Mouse (Mus musculus) neural tube, embryonic 11.5 days (tissue): ENCODE results near the gene Chgb. TPM values are rescaled to one million over a fixed set of nuclear protein-coding genes. Genes with fewer than 3 reads are reported as not detected.
A peak's percentile ranks its signal among the peaks of the same experiment; 100 is the strongest.

Experiments used
- ATAC-seq: fragments of 200-750 bp; cut with Nextera tagmentation; 2 replicates; pipeline ENCODE4 v1.8.0; 2017; ENCODE audit warnings: moderate number of reproducible peaks, mild to moderate bottlenecking, moderate TSS enrichment, moderate library complexity; ENCODE audit not compliant: insufficient read depth, low FRiP score, low TSS enrichment
- DNase-seq: peaks from one replicate; pipeline ENCODE4 v3.0.0-alpha.2; 2015; ENCODE audit warnings: low spot score
- H3K27ac ChIP-seq: fragments of 300-500 bp; sonication (generic); 2 replicates; pipeline ENCODE4 v1.5.1; 2014; ENCODE audit warnings: low read depth, mild to moderate bottlenecking, low read length
- H3K27me3 ChIP-seq: fragments of 300-500 bp; sonication (generic); 2 replicates; pipeline ENCODE4 v1.6.1; 2014; ENCODE audit warnings: mild to moderate bottlenecking, low read length, mixed read lengths; ENCODE audit not compliant: control insufficient read depth, insufficient read depth
- H3K36me3 ChIP-seq: fragments of 300-500 bp; sonication (generic); 2 replicates; pipeline ENCODE4 v1.6.1; 2014; ENCODE audit warnings: mild to moderate bottlenecking, low read length, moderate library complexity, mixed read lengths; ENCODE audit not compliant: control insufficient read depth, insufficient read depth
- H3K4me1 ChIP-seq: fragments of 300-500 bp; sonication (generic); 2 replicates; pipeline ENCODE4 v1.6.1; 2014; ENCODE audit warnings: low read length, mixed read lengths; ENCODE audit not compliant: control insufficient read depth, insufficient read depth
- H3K4me2 ChIP-seq: fragments of 300-500 bp; sonication (generic); 2 replicates; pipeline ENCODE4 v1.6.1; 2014; ENCODE audit warnings: low read depth, mild to moderate bottlenecking, moderate library complexity
- H3K4me3 ChIP-seq: fragments of 300-500 bp; sonication (generic); 2 replicates; pipeline ENCODE4 v1.5.1; 2014; ENCODE audit warnings: low read depth, low read length
- H3K9ac ChIP-seq: fragments of 300-500 bp; sonication (generic); 2 replicates; pipeline ENCODE4 v1.6.1; 2014; ENCODE audit warnings: mild to moderate bottlenecking, low read length
- H3K9me3 ChIP-seq: fragments of 300-500 bp; sonication (generic); 2 replicates; pipeline ENCODE4 v1.6.1; 2016; ENCODE audit warnings: low read length; ENCODE audit not compliant: control insufficient read depth
- WGBS: fragments of 180-500 bp; shearing (Covaris S2); extraction: QIAGEN DNeasy Blood & Tissue Kit; methylation state at CpG from one replicate; pipeline ENCODE4 v1.1.7; 2014; 5-methylcytosine and 5-hydroxymethylcytosine counted together
- polyA plus RNA-seq: library from polyadenylated mRNA; unstranded; fragments of >200 nt; fragmentation: Nextera tagmentation; extraction: Ambion mirVana; gene quantifications from 2 replicates; pipeline ENCODE4 v1.2.1, GENCODE M21; 2014

The Chgb gene
- polyA plus RNA-seq, 1 experiment from 2014 or later, result 15.9 TPM

- Histone ChIP-seq H3K4me3 (no peak overlapping the region), H3K4me1 (no peaks in the 10 kb centered on the region), H3K4me2 (no peak overlapping the region), H3K36me3 (no peaks in the 10 kb centered on the region), H3K27ac (no peak overlapping the region), H3K9ac (no peak overlapping the region), H3K9me3 (no peaks in the 10 kb centered on the region), H3K27me3 (no peaks in the 10 kb centered on the region)
- DNase-seq (no peak), ATAC-seq (no peak)
- 77% methylated on average over 15 of the region's 15 CpGs for WGBS
Measured at GRCm38 (mm10) chr2:132751141-132752066, 29.7 kb upstream of the Chgb start.

GRCm38 (mm10) chr2:132752398-132752797, 28.7 kb upstream of the Chgb start:
- ATAC-seq, result no peak
- H3K4me1 ChIP-seq, result no peaks in the 10 kb centered on the region
- no peaks in the 10 kb centered on the region for H3K9me3 ChIP-seq
- H3K4me3 ChIP-seq, result no peak overlapping the region
- H3K9ac ChIP-seq, result no peak overlapping the region
- H3K36me3 ChIP-seq, result no peaks in the 10 kb centered on the region
- H3K4me2 ChIP-seq, result no peak overlapping the region
- 84% methylated on average over 2 of the region's 2 CpGs for WGBS
- DNase-seq, result no peak
- H3K27me3 ChIP-seq, result no peaks in the 10 kb centered on the region
- no peak overlapping the region for H3K27ac ChIP-seq

GRCm38 (mm10) chr2:132753137-132753536, 27.9 kb upstream of the Chgb start:
- DNase-seq (no peak), ATAC-seq (no peak)
- H3K27ac ChIP-seq, result no peak overlapping the region
- no peaks in the 10 kb centered on the region for H3K36me3 ChIP-seq
- H3K27me3 ChIP-seq, result no peaks in the 10 kb centered on the region
- H3K4me3 ChIP-seq, result no peak overlapping the region
- no peak overlapping the region for H3K9ac ChIP-seq
- H3K4me1 ChIP-seq, result no peaks in the 10 kb centered on the region
- no peak overlapping the region for H3K4me2 ChIP-seq
- H3K9me3 ChIP-seq, result no peaks in the 10 kb centered on the region
- 81% methylated on average over 3 of the region's 3 CpGs for WGBS

GRCm38 (mm10) chr2:132757911-132758310, 23.2 kb upstream of the Chgb start:
- H3K27me3 ChIP-seq, result no peaks in the 10 kb centered on the region
- H3K4me2 ChIP-seq, result no peak overlapping the region
- no peak overlapping the region for H3K4me3 ChIP-seq
- H3K36me3 ChIP-seq, result no peaks in the 10 kb centered on the region
- no peak overlapping the region for H3K27ac ChIP-seq
- ATAC-seq (no peak), DNase-seq (no peak)
- WGBS, result 75% methylated on average over 5 of the region's 5 CpGs
- no peaks in the 10 kb centered on the region for H3K4me1 ChIP-seq
- no peaks in the 10 kb centered on the region for H3K9me3 ChIP-seq
- no peak overlapping the region for H3K9ac ChIP-seq

- ATAC-seq (no peak), DNase-seq (no peak)
- WGBS, result 76% methylated on average over 1 of the region's 1 CpGs
- Histone ChIP-seq H3K9me3 (no peaks in the 10 kb centered on the region), H3K27me3 (no peaks in the 10 kb centered on the region), H3K27ac (no peak overlapping the region), H3K4me2 (no peak overlapping the region), H3K4me3 (no peak overlapping the region), H3K9ac (no peak overlapping the region), H3K36me3 (no peaks in the 10 kb centered on the region), H3K4me1 (no peaks in the 10 kb centered on the region)
Measured at GRCm38 (mm10) chr2:132770822-132771221, 10.3 kb upstream of the Chgb start.

GRCm38 (mm10) chr2:132781439-132782068, 476 bp downstream of the Chgb start:
- H3K27ac ChIP-seq, result peak overlapping the region; percentile 67
- no peaks in the 10 kb centered on the region for H3K36me3 ChIP-seq
- no peaks in the 10 kb centered on the region for H3K4me1 ChIP-seq
- peak overlapping the region; percentile 29 for H3K4me3 ChIP-seq
- peak; percentile 93 for DNase-seq
- H3K4me2 ChIP-seq, result peak overlapping the region; percentile 70
- no peaks in the 10 kb centered on the region for H3K9me3 ChIP-seq
- WGBS, result under 1% methylated on average over 37 of the region's 41 CpGs
- H3K27me3 ChIP-seq, result no peaks in the 10 kb centered on the region
- ATAC-seq, result peak; percentile 99
- H3K9ac ChIP-seq, result peak overlapping the region; percentile 41

- no peaks in the 10 kb centered on the region for H3K36me3 ChIP-seq
- H3K9ac ChIP-seq, result no peak overlapping the region
- H3K27me3 ChIP-seq, result no peaks in the 10 kb centered on the region
- ATAC-seq (no peak), DNase-seq (no peak)
- 79% methylated on average over 6 of the region's 6 CpGs for WGBS
- H3K4me3 ChIP-seq, result no peak overlapping the region
- no peaks in the 10 kb centered on the region for H3K4me1 ChIP-seq
- no peaks in the 10 kb centered on the region for H3K9me3 ChIP-seq
- no peak overlapping the region for H3K4me2 ChIP-seq
- H3K27ac ChIP-seq, result no peak overlapping the region
Measured at GRCm38 (mm10) chr2:132784039-132784438, 3.0 kb downstream of the Chgb start.

- ATAC-seq (no peak), DNase-seq (no peak)
- Histone ChIP-seq H3K36me3 (no peaks in the 10 kb centered on the region), H3K27me3 (no peaks in the 10 kb centered on the region), H3K9me3 (no peaks in the 10 kb centered on the region), H3K4me2 (no peak overlapping the region), H3K4me1 (no peaks in the 10 kb centered on the region), H3K9ac (no peak overlapping the region), H3K4me3 (no peak overlapping the region), H3K27ac (no peak overlapping the region)
- WGBS, result 86% methylated on average over 19 of the region's 19 CpGs
Measured at GRCm38 (mm10) chr2:132793441-132794203, 12.5 kb downstream of the Chgb start.
